Mouse (Mus musculus) kidney, postnatal 0 days (tissue): ENCODE measurements around the gene Tpmt. TPM values are rescaled to one million over a fixed set of nuclear protein-coding genes. Genes with fewer than 3 reads are reported as not detected.
A peak's percentile ranks its signal among the peaks of the same experiment; 100 is the strongest.

Source experiments
- ATAC-seq: fragments of 200-750 bp; cut with Nextera tagmentation; replicated peaks from 2 replicates; pipeline ENCODE4 v1.8.0; 2017; ENCODE audit warnings: low read depth, moderate number of reproducible peaks, moderate TSS enrichment, moderate library complexity; ENCODE audit not compliant: low FRiP score
- DNase-seq: peaks from one replicate; pipeline ENCODE4 v3.0.0-alpha.2; 2016; ENCODE audit warnings: low spot score
- H3K27ac ChIP-seq: fragments of 300-500 bp; sonication (generic); 2 replicates; pipeline ENCODE4 v1.5.1; 2014; ENCODE audit warnings: mild to moderate bottlenecking
- H3K27me3 ChIP-seq: fragments of 300-500 bp; sonication (generic); 2 replicates; pipeline ENCODE4 v1.6.1; 2014; ENCODE audit warnings: low read length, mixed read lengths; ENCODE audit not compliant: insufficient read depth
- H3K36me3 ChIP-seq: fragments of 300-500 bp; sonication (generic); 2 replicates; pipeline ENCODE4 v1.6.1; 2014; ENCODE audit warnings: low read length, mixed read lengths; ENCODE audit not compliant: insufficient read depth
- H3K4me1 ChIP-seq: fragments of 300-500 bp; sonication (generic); replicated peaks from 2 replicates; pipeline ENCODE4 v1.6.1; 2014; ENCODE audit warnings: antibody characterized with exemption, low read length, mixed read lengths; ENCODE audit not compliant: insufficient read depth
- H3K4me2 ChIP-seq: fragments of 300-500 bp; sonication (generic); 2 replicates; pipeline ENCODE4 v1.6.1; 2014; ENCODE audit warnings: mild to moderate bottlenecking, low read length, moderate library complexity, mixed read lengths
- H3K4me3 ChIP-seq: fragments of 300-500 bp; sonication (generic); replicated peaks from 2 replicates; pipeline ENCODE4 v1.5.1; 2014; ENCODE audit warnings: low read depth, low read length
- H3K9ac ChIP-seq: fragments of 300-500 bp; sonication (generic); 2 replicates; pipeline ENCODE4 v1.6.1; 2014; ENCODE audit warnings: low read depth, low read length
- H3K9me3 ChIP-seq: fragments of 300-500 bp; sonication (generic); replicated peaks from 2 replicates; pipeline ENCODE4 v1.6.1; 2016; ENCODE audit warnings: low read length, inconsistent platforms, mixed read lengths
- CTCF ChIP-seq: IDR thresholded peaks from 2 replicates; pipeline ENCODE4 v1.5.1; 2016; ENCODE audit warnings: antibody characterized with exemption, low read depth, mild to moderate bottlenecking, moderate library complexity
- WGBS: fragments of 180-500 bp; shearing (Covaris S2); extraction: QIAGEN DNeasy Blood & Tissue Kit; methylation state at CpG from one replicate; pipeline ENCODE4 v1.1.7; 2014; 5-methylcytosine and 5-hydroxymethylcytosine counted together
- polyA plus RNA-seq: library from polyadenylated mRNA; unstranded; fragments of >200 nt; fragmentation: Nextera tagmentation; extraction: Ambion mirVana; gene quantifications from 2 replicates; pipeline ENCODE4 v1.2.1, GENCODE M21; 2015

The Tpmt gene
- 55.3 and 55.8 TPM in 2 replicates for polyA plus RNA-seq

DNA sequence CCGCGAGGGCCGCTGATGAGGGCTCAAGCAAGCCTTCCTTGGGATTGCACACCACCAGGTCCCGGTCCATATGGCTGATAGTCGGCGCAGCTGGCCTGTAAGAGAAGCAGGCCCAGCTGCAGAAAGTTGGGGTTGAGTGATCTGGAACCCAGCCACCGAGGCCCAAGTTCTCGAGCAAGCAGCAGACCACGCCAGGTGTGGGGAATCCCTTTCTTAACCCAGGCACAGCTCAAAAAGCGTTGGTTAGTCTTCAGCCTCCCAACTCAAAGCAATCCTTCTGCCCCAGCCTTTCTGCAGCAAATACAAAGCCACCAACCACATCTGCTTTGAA is at the start of gene Tpmt:
Tpmt (minus strand) TSS at position 121 of the 331 bp plus-strand sequence.
- H3K27ac ChIP-seq: peak within 1 kb of the TSS; percentile 78
- DNase-seq: no peak
- TF ChIP-seq CTCF: no peak

DNA sequence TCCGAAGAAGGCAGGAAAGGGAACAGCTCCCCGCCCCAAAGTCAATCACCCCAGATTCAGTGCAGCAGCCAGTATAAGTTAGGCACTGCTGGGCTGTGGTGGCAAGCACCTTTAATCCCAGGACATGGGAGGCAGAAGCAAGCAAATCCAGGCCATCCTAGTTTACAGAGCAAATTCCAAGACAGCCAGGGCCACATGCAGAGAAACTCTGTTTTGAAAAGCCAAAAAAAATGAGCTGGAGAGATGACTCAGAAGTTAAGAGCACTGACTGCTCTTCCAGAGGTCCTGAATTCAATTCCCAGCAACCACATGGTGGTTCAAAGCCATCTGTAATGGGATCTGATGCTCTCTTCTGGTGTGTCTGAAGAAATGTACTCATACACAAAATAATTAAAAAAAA is 49.3 kb upstream of the Tpmt start:
- no peak overlapping the region for H3K27ac ChIP-seq
- no peaks in the 10 kb centered on the region for H3K4me1 ChIP-seq
- ATAC-seq (no peak), DNase-seq (no peak)
- WGBS: 95% methylated on average over 2 of the region's 2 CpGs
- H3K36me3 ChIP-seq: peaks cover 44% of the 10 kb centered on the region
- no peak for TF ChIP-seq CTCF
- H3K4me3 ChIP-seq: no peak overlapping the region
- no peaks in the 10 kb centered on the region for H3K27me3 ChIP-seq
- no peak overlapping the region for H3K9ac ChIP-seq
- no peak overlapping the region for H3K4me2 ChIP-seq
- no peaks in the 10 kb centered on the region for H3K9me3 ChIP-seq

More for the DNA sequence above, at the start of gene Tpmt:
- no peak for ATAC-seq
- Histone ChIP-seq H3K27me3 (no peaks in the 10 kb centered on the region), H3K4me3 (peak within 1 kb of the TSS; percentile 69), H3K4me1 (peaks cover 8% of the 10 kb centered on the region; the same call in 1 of the 2 replicates), H3K4me2 (peak within 1 kb of the TSS; percentile 99), H3K9ac (peak within 1 kb of the TSS; percentile 78), H3K36me3 (no peaks in the 10 kb centered on the region), H3K9me3 (no peaks in the 10 kb centered on the region)
- 13% methylated on average over 10 of the region's 10 CpGs for WGBS

DNA sequence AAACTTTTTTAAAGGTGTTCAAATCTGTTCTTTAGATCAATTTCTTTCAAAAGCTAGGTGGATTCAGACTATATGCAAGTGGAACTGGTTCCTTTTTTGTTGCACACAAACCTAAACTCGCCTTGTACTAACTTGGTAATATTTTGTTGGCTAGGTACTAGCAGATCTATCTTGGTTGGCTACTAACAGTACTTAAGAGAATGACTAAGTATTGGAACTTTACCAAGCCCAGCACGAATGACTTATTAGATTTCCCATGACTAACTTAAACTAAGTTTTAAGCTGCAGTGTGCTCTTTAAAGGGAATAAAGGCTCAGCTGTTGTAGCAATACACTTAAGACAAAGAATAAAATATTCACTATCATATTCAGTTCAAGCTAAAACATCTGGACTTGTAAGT is 44.7 kb upstream of the Tpmt start:
- no peak overlapping the region for H3K9ac ChIP-seq
- 86% methylated on average over 2 of the region's 2 CpGs for WGBS
- ATAC-seq: no peak

DNA sequence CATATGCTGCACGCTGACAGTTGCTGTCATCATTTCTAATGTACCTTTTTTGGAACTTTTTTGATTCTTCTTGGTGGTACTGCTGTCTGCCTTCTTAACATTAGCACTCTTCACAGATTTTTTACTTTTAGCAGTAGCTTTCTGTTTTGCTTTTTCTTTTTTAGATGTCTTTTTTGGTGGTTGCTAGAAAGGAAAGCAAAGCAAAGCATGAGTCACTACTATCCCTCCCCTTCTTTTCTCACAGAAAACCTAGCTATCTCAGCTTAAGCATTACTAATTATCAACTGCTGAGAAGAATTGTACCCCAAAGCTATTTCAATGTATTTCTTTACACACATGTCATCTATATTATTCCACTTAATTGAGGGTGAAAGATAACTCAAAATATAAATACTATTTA is 43.9 kb upstream of the Tpmt start:
- no peak for TF ChIP-seq CTCF
- DNase-seq: no peak
- 100% methylated on average over 1 of the region's 1 CpGs for WGBS

More for the DNA sequence above, 44.7 kb upstream of the Tpmt start:
- H3K9me3 ChIP-seq: no peaks in the 10 kb centered on the region
- no peaks in the 10 kb centered on the region for H3K4me1 ChIP-seq
- H3K27me3 ChIP-seq: no peaks in the 10 kb centered on the region
- no peak overlapping the region for H3K4me2 ChIP-seq
- TF ChIP-seq CTCF: no peak
- no peak overlapping the region for H3K27ac ChIP-seq
- no peak for DNase-seq
- no peak overlapping the region for H3K4me3 ChIP-seq
- H3K36me3 ChIP-seq: peaks cover 26% of the 10 kb centered on the region

DNA sequence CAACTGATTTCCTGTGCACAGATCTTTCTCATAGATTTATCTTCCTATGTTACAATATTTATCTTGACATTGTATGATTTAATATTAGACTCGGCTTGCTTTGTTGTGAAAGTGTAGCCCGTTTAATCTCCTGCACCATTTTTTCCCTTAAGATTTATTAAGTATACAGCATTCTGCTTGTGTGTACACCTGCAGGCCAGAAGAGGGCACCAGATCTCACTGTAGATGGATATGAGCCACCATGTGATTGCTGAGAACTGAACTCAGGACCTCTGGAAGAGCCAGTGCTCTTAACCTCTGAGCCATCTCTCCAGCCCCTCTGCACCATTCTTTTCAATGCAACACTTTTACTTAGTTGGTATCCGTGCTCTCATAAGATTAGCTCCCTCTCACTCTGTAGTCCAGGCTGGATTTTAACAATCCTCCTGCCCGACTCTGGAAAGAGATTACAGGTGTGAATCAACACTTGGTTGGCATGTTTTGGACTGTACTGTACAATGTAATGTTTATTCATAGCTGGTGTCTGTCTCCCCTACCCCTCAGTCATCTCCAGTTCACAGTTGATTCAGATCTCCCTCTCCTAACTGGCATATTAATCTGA is 36.5 kb upstream of the Tpmt start:
- H3K27me3 ChIP-seq: no peaks in the 10 kb centered on the region
- no peak overlapping the region for H3K9ac ChIP-seq
- TF ChIP-seq CTCF: peak; percentile 59
- WGBS: 91% methylated on average over 4 of the region's 4 CpGs
- H3K9me3 ChIP-seq: no peaks in the 10 kb centered on the region
- no peaks in the 10 kb centered on the region for H3K4me1 ChIP-seq
- H3K36me3 ChIP-seq: peaks cover 3% of the 10 kb centered on the region; the same call in 1 of the 2 replicates
- no peak overlapping the region for H3K4me2 ChIP-seq
- ATAC-seq (no peak), DNase-seq (no peak)
- H3K4me3 ChIP-seq: no peak overlapping the region
- H3K27ac ChIP-seq: no peak overlapping the region

More for the DNA sequence above, 43.9 kb upstream of the Tpmt start:
- Histone ChIP-seq H3K4me1 (no peaks in the 10 kb centered on the region), H3K4me2 (no peak overlapping the region), H3K4me3 (no peak overlapping the region), H3K9ac (no peak overlapping the region), H3K27me3 (no peaks in the 10 kb centered on the region), H3K9me3 (no peaks in the 10 kb centered on the region), H3K36me3 (peaks cover 26% of the 10 kb centered on the region), H3K27ac (no peak overlapping the region)
- ATAC-seq: no peak

DNA sequence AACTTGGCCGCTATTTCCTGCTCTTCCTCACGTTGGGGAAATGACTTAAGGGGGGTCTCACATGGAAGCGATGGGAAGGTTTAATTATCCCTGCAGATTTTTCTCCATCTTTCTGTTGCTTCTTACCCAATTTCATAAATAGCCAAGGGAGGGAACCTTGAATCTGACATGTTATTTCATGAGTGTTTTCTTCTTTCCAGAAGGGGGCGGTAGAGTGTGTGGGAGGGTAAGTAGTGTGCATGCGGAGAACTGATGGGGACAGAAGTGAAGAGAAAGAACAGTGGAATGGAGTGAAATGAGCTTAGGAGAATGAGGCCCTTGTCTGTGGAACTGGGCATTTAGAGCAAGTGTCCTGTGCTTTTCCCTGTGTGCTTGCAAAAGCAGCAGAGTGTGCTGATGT is 34.3 kb upstream of the Tpmt start:
- no peak overlapping the region for H3K9ac ChIP-seq
- TF ChIP-seq CTCF: peak; percentile 57
- no peak overlapping the region for H3K4me3 ChIP-seq
- DNase-seq (peak; percentile 32), ATAC-seq (no peak)
- H3K27ac ChIP-seq: no peak overlapping the region
- no peak overlapping the region for H3K4me2 ChIP-seq
- no peaks in the 10 kb centered on the region for H3K4me1 ChIP-seq
- peaks cover 14% of the 10 kb centered on the region; the same call in 1 of the 2 replicates for H3K36me3 ChIP-seq
- no peaks in the 10 kb centered on the region for H3K9me3 ChIP-seq
- 73% methylated on average over 5 of the region's 5 CpGs for WGBS
- H3K27me3 ChIP-seq: no peaks in the 10 kb centered on the region

DNA sequence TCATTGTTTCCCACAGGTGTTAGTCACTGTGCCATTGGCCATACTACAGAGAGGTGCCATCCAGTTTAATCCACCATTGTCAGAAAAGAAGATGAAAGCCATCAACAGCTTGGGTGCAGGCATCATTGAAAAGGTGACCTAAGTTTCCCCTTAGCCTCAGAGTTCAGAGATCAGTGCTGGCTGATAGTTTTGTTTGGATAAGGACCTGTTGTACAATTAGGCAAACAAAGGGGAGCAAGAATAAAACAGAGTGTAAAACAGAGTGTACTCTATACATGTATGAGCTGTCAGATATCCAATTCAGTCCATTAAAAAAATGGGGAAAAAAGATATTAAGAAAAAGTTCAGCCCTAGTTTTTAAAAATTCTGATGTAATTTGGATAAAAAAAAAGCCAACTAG is 32.8 kb upstream of the Tpmt start:
- DNase-seq (no peak), ATAC-seq (no peak)
- H3K27me3 ChIP-seq: no peaks in the 10 kb centered on the region
- H3K4me3 ChIP-seq: no peak overlapping the region
- H3K9me3 ChIP-seq: no peaks in the 10 kb centered on the region
- H3K4me2 ChIP-seq: no peak overlapping the region
- H3K36me3 ChIP-seq: peaks cover 18% of the 10 kb centered on the region; the same call in 1 of the 2 replicates
- no peak for TF ChIP-seq CTCF
- no peaks in the 10 kb centered on the region for H3K4me1 ChIP-seq
- H3K27ac ChIP-seq: no peak overlapping the region
- H3K9ac ChIP-seq: no peak overlapping the region
